Mouse (Mus musculus): ENCODE data around the gene Kazn. TPM values are rescaled to one million over a fixed set of nuclear protein-coding genes. Genes with fewer than 3 reads are reported as not detected.

Gene Kazn
- total RNA-seq, 2 experiments from 2014 or later = 7.1 to 10.0 TPM

- DNase-seq = no peak
Measured at GRCm38 (mm10) chr4:142162729-142163128, 76.5 kb downstream of the Kazn start.

GRCm38 (mm10) chr4:142162102-142162501 is 77.1 kb downstream of the Kazn start:
- no peak for DNase-seq

DNA sequence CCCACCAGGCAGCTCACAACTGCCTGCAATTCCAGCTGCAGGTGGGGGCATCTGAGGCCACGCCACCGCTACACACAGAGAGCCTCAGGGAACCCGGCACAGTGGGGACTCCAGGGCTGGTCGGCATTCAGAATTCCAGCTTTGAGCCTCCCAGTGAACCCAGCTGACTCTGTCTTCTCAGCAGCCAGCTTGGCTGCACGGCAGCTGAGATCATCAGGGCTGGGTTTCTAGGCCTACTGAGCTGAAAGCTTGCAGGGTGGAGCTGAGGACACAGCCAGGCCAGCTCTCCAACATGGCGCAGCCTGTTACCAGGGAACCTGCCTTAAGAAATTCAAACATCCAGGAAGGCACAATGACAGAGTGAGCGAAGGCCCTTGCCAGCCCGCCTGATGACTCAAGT is 79.2 kb downstream of the Kazn start:
- DNase-seq = peak; percentile 57

GRCm38 (mm10) chr4:142156506-142156905 is 82.7 kb downstream of the Kazn start:
- peak; percentile 63 for DNase-seq

GRCm38 (mm10) chr4:142154246-142154645 is 85.0 kb downstream of the Kazn start:
- DNase-seq = no peak

GRCm38 (mm10) chr4:142153526-142153925 is 85.7 kb downstream of the Kazn start:
- DNase-seq = peak; percentile 93

DNA sequence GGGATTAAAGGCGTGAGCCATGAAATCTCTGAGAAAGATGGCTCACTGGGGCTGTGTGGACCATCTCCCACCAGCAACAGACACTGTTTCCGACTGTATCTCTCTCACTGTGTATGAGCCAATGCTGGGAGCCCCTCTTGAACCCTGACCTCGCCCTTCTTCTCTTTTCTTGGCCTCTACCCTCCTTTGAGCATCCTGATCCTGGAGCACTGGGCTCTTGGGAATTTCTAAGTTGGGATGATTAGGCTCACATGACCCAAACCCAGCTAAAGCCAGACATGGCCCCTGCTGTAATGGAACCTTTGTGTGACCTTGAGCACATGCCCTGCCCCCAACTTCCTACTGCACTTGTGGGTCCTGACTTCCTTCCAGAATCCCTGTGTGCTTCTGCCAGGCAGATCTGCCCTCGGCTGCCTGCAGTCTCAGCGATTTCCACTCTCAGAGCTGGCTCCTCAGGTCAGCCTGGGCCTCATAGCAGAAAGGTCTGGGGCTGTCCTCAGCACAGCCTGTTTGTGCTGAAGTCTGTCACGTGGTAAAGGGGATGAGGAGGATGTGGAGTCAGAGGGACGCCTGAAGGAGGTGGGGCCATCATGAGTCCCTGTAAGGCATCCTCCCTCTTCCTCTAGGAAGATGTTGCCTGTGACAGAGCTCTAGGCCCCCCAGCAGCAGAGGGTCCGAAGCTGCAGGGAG is 86.3 kb downstream of the Kazn start:
- no peak for DNase-seq

DNA sequence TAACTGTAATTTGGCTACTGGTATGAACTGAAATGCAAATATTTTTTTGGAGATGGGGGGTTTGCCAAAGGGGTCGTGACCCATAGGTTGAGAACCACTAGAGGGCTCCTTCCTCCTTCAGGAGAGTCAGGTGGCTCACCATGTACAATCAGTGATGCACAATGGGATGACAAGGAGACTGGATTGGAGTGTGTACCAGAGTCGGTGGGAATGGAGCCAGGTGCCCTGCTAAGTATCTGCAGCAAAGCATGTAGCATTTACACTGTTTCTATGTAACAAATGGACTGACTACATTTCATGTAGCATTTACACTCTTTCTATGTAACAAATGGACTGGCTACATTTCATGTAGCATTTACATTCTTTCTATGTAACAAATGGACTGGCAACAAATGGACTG is 89.1 kb downstream of the Kazn start:
- no peak for DNase-seq

- DNase-seq = no peak
Measured at GRCm38 (mm10) chr4:142149202-142149601, 90.0 kb downstream of the Kazn start.

- no peak for DNase-seq
Measured at GRCm38 (mm10) chr4:142147671-142148070, 91.5 kb downstream of the Kazn start.

GRCm38 (mm10) chr4:142144096-142144495 is 95.1 kb downstream of the Kazn start:
- DNase-seq = no peak

- DNase-seq = no peak
Measured at GRCm38 (mm10) chr4:142143290-142143689, 95.9 kb downstream of the Kazn start.

- DNase-seq = no peak
Measured at GRCm38 (mm10) chr4:142139729-142140128, 99.5 kb downstream of the Kazn start.

DNA sequence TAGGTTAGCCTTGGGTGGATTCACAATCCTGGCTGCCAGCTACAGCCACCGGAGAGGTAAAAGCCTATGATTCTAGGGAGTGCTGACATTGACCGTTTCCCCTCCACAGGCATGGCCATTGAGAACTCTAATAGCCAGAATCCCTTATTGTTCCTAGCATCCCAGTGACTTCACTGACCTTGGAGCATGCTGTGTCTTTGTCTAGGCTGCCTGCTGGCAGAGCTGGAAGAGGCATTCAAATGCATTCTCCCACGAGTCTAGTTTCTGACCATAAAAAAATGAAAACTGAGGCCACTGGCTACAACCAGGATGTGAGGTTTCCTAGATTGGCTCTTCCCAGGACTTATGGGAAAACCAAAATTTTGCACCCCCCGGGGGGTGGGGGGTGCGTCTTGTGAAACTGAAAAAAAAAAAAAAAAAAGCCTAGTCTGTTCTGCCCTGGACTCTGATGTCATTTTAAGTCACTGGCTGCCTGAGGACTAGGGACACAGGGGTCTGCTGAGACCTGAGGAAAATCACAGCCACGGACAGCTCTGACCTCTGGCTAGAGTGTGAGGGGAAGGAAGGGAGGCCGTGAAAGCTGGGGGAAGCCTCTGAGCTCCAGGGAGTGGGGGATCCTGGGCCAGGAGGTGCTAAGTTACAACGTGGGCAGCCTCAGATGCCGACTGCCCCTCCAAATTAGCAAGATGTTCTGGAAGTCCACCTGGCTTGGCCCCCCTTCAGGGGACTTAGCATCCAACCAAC is 100.7 kb downstream of the Kazn start:
- no peak for DNase-seq

GRCm38 (mm10) chr4:142136766-142137503 is 102.3 kb downstream of the Kazn start:
- DNase-seq = no peak

DNA sequence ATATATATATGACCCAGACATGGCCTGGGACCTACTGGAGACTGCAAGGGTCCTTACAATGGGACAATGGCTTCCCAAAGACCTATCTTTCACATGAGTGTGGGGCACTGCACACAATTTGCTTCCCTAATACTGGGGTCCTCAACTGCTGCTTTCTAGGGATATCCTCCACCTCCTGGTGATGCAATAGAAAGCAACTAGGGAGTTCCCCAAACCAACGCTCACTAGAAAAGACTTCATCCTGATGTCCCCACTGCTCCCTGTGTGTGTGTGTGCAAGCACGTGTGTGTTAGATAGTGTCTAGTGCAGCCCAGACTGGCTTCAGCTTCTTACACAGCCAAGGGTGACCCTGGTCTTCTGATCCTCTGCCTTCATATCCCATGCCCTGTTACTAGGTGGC is 103.7 kb downstream of the Kazn start:
- DNase-seq = no peak

- no peak for DNase-seq
Measured at GRCm38 (mm10) chr4:142130162-142130561, 109.0 kb downstream of the Kazn start.

- DNase-seq = no peak
Measured at GRCm38 (mm10) chr4:142127275-142127788, 111.9 kb downstream of the Kazn start.

- no peak for DNase-seq
Measured at GRCm38 (mm10) chr4:142126641-142127274, 112.4 kb downstream of the Kazn start.

DNA sequence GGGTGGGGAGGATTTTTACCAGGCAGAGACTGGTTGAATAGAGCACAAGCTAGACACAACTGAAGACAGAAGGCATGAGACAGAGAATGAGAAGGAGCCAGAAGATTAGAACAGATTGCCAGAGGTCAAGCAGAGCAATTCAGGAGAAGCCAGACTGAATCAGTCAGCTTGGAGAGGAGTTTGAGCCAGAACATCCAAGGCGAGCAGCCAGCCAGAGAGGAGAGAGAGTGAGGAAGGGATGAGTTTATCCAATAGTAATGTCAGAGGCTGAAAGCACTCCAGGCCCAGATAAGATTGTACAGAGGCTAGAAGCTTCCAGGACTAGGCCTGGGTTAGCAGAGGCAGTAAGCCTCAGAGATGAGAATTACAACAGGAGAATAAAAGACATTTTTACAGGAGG is 118.0 kb downstream of the Kazn start:
- DNase-seq = no peak

GRCm38 (mm10) chr4:142118522-142118921 is 120.7 kb downstream of the Kazn start:
- no peak for DNase-seq

DNA sequence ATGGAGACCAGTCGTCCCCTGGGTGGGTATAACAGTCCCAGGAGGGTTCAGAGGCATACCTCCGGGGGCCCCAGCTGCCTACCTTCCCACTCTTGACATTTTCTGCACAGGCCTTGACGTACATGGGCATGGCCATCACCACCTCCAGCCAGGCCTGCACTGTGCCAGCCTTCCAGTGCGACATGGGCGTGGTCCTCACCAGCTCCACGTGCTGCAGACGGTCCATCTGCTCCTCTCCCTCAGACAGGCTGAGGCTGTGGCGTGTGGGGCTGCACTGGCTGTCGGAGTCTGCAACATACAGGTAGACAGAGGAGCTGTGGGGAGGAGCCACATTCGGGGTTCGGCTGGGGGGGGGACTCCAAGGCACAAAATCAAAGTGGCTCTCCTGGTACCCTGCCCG is 121.2 kb downstream of the Kazn start:
- DNase-seq = no peak
